Mouse (Mus musculus) limb, embryonic 14.5 days (tissue): Measurements from ENCODE around the gene BC025920. TPM values are rescaled to one million over a fixed set of nuclear protein-coding genes. Genes with fewer than 3 reads are reported as not detected.

ENCODE experiments used
- ATAC-seq: fragments of 200-750 bp; cut with Nextera tagmentation; 2 replicates; pipeline ENCODE4 v1.8.0; 2017; ENCODE audit warnings: low read depth, moderate number of reproducible peaks, moderate TSS enrichment; ENCODE audit not compliant: low FRiP score
- DNase-seq: peaks from one replicate; pipeline ENCODE4 v3.0.0-alpha.2; 2015; ENCODE audit warnings: low spot score
- H3K27ac ChIP-seq: fragments of 300-500 bp; sonication (generic); replicated peaks from 2 replicates; pipeline ENCODE4 v1.5.1; 2014; ENCODE audit warnings: low read depth, mild to moderate bottlenecking, low read length, moderate library complexity, mixed read lengths
- H3K27me3 ChIP-seq: fragments of 300-500 bp; sonication (generic); 2 replicates; pipeline ENCODE4 v1.6.1; 2014; ENCODE audit warnings: low read length, mixed read lengths; ENCODE audit not compliant: control insufficient read depth, insufficient read depth
- H3K36me3 ChIP-seq: fragments of 300-500 bp; sonication (generic); 2 replicates; pipeline ENCODE4 v1.6.1; 2014; ENCODE audit warnings: mild to moderate bottlenecking, low read length, moderate library complexity, mixed read lengths; ENCODE audit not compliant: control insufficient read depth, insufficient read depth
- H3K4me1 ChIP-seq: fragments of 300-500 bp; sonication (generic); 2 replicates; pipeline ENCODE4 v1.6.1; 2014; ENCODE audit warnings: antibody characterized with exemption, low read length, mixed read lengths; ENCODE audit not compliant: control insufficient read depth, insufficient read depth
- H3K4me2 ChIP-seq: fragments of 300-500 bp; sonication (generic); replicated peaks from 2 replicates; pipeline ENCODE4 v1.6.1; 2014; ENCODE audit warnings: low read depth, mild to moderate bottlenecking, low read length, moderate library complexity; ENCODE audit not compliant: severe bottlenecking
- H3K4me3 ChIP-seq: fragments of 300-500 bp; sonication (generic); replicated peaks from 2 replicates; pipeline ENCODE4 v1.5.1; 2014; ENCODE audit warnings: low read length
- H3K9ac ChIP-seq: fragments of 300-500 bp; sonication (generic); 2 replicates; pipeline ENCODE4 v1.6.1; 2014; ENCODE audit warnings: mild to moderate bottlenecking, low read depth, low read length, moderate library complexity; ENCODE audit not compliant: severe bottlenecking
- H3K9me3 ChIP-seq: fragments of 300-500 bp; sonication (generic); 2 replicates; pipeline ENCODE4 v1.6.1; 2016; ENCODE audit warnings: low read length; ENCODE audit not compliant: control insufficient read depth
- POLR2A ChIP-seq: fragments of 200-500 bp; IDR thresholded peaks from 2 replicates; pipeline ENCODE4 v1.8.0; 2012; ENCODE audit warnings: inconsistent platforms, mild to moderate bottlenecking, moderate library complexity, borderline replicate concordance; ENCODE audit not compliant: insufficient read depth, insufficient read length; ENCODE audit errors: extremely low read depth
- WGBS: fragments of 180-500 bp; shearing (Covaris S2); extraction: QIAGEN DNeasy Blood & Tissue Kit; methylation state at CpG from one replicate; pipeline ENCODE4 v1.1.7; 2014; 5-methylcytosine and 5-hydroxymethylcytosine counted together
- polyA plus RNA-seq, 2 experiments: library from polyadenylated mRNA; depleted of rRNA in 1 of 2; stranded (reverse) in 1 of 2; unstranded in 1 of 2; fragments of >200 nt; fragmentation: Nextera tagmentation in 1 of 2; extraction: Ambion mirVana in 1 of 2; gene quantifications; 2 replicates each; pipeline versions ENCODE4 v1.2.1 to v1.2.3; 2012 to 2014

Gene BC025920
- polyA plus RNA-seq, 2 experiments = 0.78 to 3.8 TPM

GRCm38 (mm10) chr10:81599630-81600029 lies 6.4 kb upstream of the BC025920 start:
- no peaks in the 10 kb centered on the region for H3K27me3 ChIP-seq
- DNase-seq (no peak), ATAC-seq (no peak)
- no peak overlapping the region for H3K4me3 ChIP-seq
- no peak for TF ChIP-seq POLR2A
- H3K4me1 ChIP-seq = peaks cover 58% of the 10 kb centered on the region
- H3K4me2 ChIP-seq = no peak overlapping the region
- H3K9ac ChIP-seq = no peak overlapping the region
- 57% methylated on average over 5 of the region's 5 CpGs for WGBS
- H3K36me3 ChIP-seq = no peaks in the 10 kb centered on the region
- H3K9me3 ChIP-seq = no peaks in the 10 kb centered on the region
- H3K27ac ChIP-seq = no peak overlapping the region

GRCm38 (mm10) chr10:81600096-81600495 lies 6.0 kb upstream of the BC025920 start:
- peaks cover 60% of the 10 kb centered on the region for H3K4me1 ChIP-seq

GRCm38 (mm10) chr10:81600738-81601203 lies 5.3 kb upstream of the BC025920 start, which contains the start of gene Tle6:
Gene Tle6 (minus strand): TSS chr10:81601073.
- ATAC-seq = peak; percentile 86
- H3K9me3 ChIP-seq = no peaks in the 10 kb centered on the region
- peak within 1 kb of the TSS; percentile 25; the same call in 1 of the 2 replicates for H3K9ac ChIP-seq
- no peaks in the 10 kb centered on the region for H3K27me3 ChIP-seq
- H3K4me1 ChIP-seq = peaks cover 53% of the 10 kb centered on the region
- whole genome bisulfite sequencing = under 1% methylated on average over 24 of the region's 28 CpGs
- H3K4me2 ChIP-seq = peak within 1 kb of the TSS; percentile 54
- H3K4me3 ChIP-seq = peak within 1 kb of the TSS; percentile 29
- peak; percentile 99 for DNase-seq
- H3K27ac ChIP-seq = peak within 1 kb of the TSS; percentile 63; the same call in 1 of the 2 replicates
- TF ChIP-seq POLR2A = no peak
- H3K36me3 ChIP-seq = no peaks in the 10 kb centered on the region

More at GRCm38 (mm10) chr10:81600096-81600495, 6.0 kb upstream of the BC025920 start:
- no peak overlapping the region for H3K4me2 ChIP-seq
- no peak overlapping the region for H3K9ac ChIP-seq
- DNase-seq = no peak
- TF ChIP-seq POLR2A = no peak
- no peak overlapping the region; the same call in 1 of the 2 replicates for H3K4me3 ChIP-seq
- 42% methylated on average over 10 of the region's 10 CpGs for WGBS
- no peaks in the 10 kb centered on the region for H3K9me3 ChIP-seq
- H3K27ac ChIP-seq = no peak overlapping the region; the same call in 1 of the 2 replicates
- H3K27me3 ChIP-seq = no peaks in the 10 kb centered on the region
- H3K36me3 ChIP-seq = no peaks in the 10 kb centered on the region
- ATAC-seq = no peak

- TF ChIP-seq POLR2A = no peak
- H3K4me1 ChIP-seq = peaks cover 46% of the 10 kb centered on the region
- ATAC-seq (no peak), DNase-seq (no peak)
- H3K27ac ChIP-seq = no peak overlapping the region
- no peak overlapping the region for H3K9ac ChIP-seq
- 18% methylated on average over 7 of the region's 7 CpGs for WGBS
- H3K36me3 ChIP-seq = no peaks in the 10 kb centered on the region
- no peaks in the 10 kb centered on the region for H3K27me3 ChIP-seq
- peak overlapping the region; percentile 54 for H3K4me2 ChIP-seq
- peak overlapping the region; percentile 29 for H3K4me3 ChIP-seq
- H3K9me3 ChIP-seq = no peaks in the 10 kb centered on the region
Measured at GRCm38 (mm10) chr10:81601396-81601905, 4.6 kb upstream of the BC025920 start.

GRCm38 (mm10) chr10:81602741-81603151 lies 3.3 kb upstream of the BC025920 start:
- no peaks in the 10 kb centered on the region for H3K36me3 ChIP-seq
- no peak for ATAC-seq
- 12% methylated on average over 4 of the region's 4 CpGs for WGBS
- H3K4me2 ChIP-seq = no peak overlapping the region
- H3K27me3 ChIP-seq = no peaks in the 10 kb centered on the region
- H3K9ac ChIP-seq = no peak overlapping the region
- no peak overlapping the region for H3K27ac ChIP-seq
- DNase-seq = peak; percentile 89
- H3K4me3 ChIP-seq = no peak overlapping the region
- no peak for TF ChIP-seq POLR2A
- H3K4me1 ChIP-seq = peaks cover 39% of the 10 kb centered on the region
- no peaks in the 10 kb centered on the region for H3K9me3 ChIP-seq
